Mouse (Mus musculus): ENCODE measurements at regions not wholly inside any gene's neighbourhood (a gene's known extent, or its start where the extent isn't known, plus 50 kb on each side); places are given as distances from the start of the nearest gene placed in this dataset.

- TF ChIP-seq CTCF (IDR thresholded peaks at IDR 0.05; ENCODE audit: control insufficient read depth, insufficient read depth, insufficient read length): no peak
- no peak for TF ChIP-seq MAX (IDR thresholded peaks at IDR 0.05)
Measured at GRCm38 (mm10) chr19:59738541-59738940, 204.9 kb downstream of the Rab11fip2 start.
